Mouse (Mus musculus): ENCODE results near the gene Gm21974. TPM values are rescaled to one million over a fixed set of nuclear protein-coding genes. Genes with fewer than 3 reads are reported as not detected.
"Not testable (repeated sequence)": the region's sequence is repeated elsewhere in the genome, so short reads cannot be mapped to it uniquely, and the experiment has no call there.

Gm21974 gene
- polyA plus RNA-seq, 1 experiment from 2014 or later, result not detected

GRCm38 (mm10) chr7:127870136-127870821 is 25.0 kb downstream of the Gm21974 start:
- H3K36me3 ChIP-seq, result peaks cover 32% of the 10 kb centered on the region
- H3K9ac ChIP-seq, result no peak overlapping the region
- H3K27ac ChIP-seq (replicated peaks), result no peak overlapping the region
- WGBS, result 83% methylated on average over 5 of the region's 5 CpGs
- H3K4me2 ChIP-seq, result no peak overlapping the region
- no peaks in the 10 kb centered on the region for H3K9me3 ChIP-seq
- ATAC-seq (ENCODE audit: low FRiP score, low read depth), result no peak
- H3K4me1 ChIP-seq (replicated peaks), result peaks cover 34% of the 10 kb centered on the region
- no peaks in the 10 kb centered on the region for H3K27me3 ChIP-seq
- no peak overlapping the region for H3K4me3 ChIP-seq

DNA sequence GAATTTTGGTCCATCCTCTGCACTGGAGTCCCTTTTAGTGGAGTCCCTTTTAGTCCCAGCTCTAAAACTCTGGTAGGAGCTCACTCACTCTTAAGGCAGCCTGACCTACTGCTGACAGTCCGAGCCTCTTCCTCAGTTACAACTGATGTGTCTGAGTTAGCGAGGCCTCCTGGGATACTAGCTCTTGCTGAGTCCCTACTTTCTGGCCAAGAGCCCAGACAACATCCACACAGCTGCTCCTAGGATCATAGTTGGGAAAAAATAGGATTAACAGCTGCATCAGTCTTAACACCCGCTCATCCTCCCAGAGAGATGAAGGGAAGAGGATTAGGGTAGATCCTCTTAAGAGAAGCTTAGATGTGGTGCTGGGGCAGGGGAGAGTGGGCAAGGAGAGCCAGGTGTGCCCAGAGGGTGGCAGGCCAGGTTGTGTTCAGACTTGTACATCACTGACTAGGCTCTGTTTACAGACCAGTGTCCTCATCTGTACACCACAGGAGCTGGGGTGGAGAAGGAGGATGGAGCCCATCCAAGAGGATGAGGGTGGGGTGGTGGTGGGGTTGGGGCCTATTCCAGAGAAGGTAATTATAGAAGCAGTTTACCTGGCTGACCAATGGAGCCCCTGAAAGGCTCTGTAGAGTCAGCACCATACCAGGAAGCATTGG is 26.0 kb downstream of the Gm21974 start:
- 0 out of 2 replicates have a peak overlapping the region, but pooled peaks have one; percentile 8 for H3K27ac ChIP-seq (replicated peaks)
- H3K9ac ChIP-seq, result no peak overlapping the region
- H3K27me3 ChIP-seq, result no peaks in the 10 kb centered on the region
- H3K4me1 ChIP-seq (replicated peaks), result peaks cover 29% of the 10 kb centered on the region
- no peak overlapping the region for H3K4me2 ChIP-seq
- WGBS, result 64% methylated on average over 3 of the region's 3 CpGs
- peaks cover 37% of the 10 kb centered on the region for H3K36me3 ChIP-seq
- H3K4me3 ChIP-seq, result no peak overlapping the region
- H3K9me3 ChIP-seq, result no peaks in the 10 kb centered on the region
- ATAC-seq (ENCODE audit: low FRiP score, low read depth), result no peak

DNA sequence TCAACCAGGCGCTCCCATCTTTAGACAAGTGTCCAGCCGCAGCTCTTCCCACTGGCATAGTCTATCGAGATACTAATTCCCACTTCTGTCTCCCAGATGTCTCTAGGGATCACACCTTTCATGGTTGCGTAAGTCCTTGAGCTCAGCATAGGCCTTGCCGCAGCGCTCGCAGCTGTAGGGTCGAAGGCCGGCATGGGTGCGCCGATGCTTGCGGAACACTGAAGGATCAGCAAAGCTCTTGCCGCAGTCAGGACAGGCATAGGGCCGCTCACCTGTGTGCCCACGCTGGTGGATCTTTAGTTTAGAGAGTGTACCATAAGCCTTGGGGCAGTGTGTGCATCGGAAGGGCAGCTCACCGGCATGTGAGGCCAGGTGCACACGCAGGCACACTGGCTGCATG is 27.6 kb downstream of the Gm21974 start:
- Histone ChIP-seq H3K9me3 (no peaks in the 10 kb centered on the region), H3K4me3 (no peak overlapping the region), H3K4me1 (replicated peaks) (peaks cover 13% of the 10 kb centered on the region), H3K9ac (no peak overlapping the region), H3K27me3 (no peaks in the 10 kb centered on the region), H3K27ac (replicated peaks) (no peak overlapping the region), H3K36me3 (peaks cover 38% of the 10 kb centered on the region), H3K4me2 (no peak overlapping the region)
- no peak for ATAC-seq (ENCODE audit: low FRiP score, low read depth)
- 97% methylated on average over 18 of the region's 18 CpGs for WGBS

- 95% methylated on average over 12 of the region's 12 CpGs for WGBS
- Histone ChIP-seq H3K27me3 (no peaks in the 10 kb centered on the region), H3K4me3 (no peak overlapping the region), H3K9me3 (no peaks in the 10 kb centered on the region), H3K4me2 (no peak overlapping the region), H3K4me1 (replicated peaks) (peaks cover 13% of the 10 kb centered on the region), H3K27ac (replicated peaks) (no peak overlapping the region), H3K36me3 (peaks cover 41% of the 10 kb centered on the region), H3K9ac (no peak overlapping the region)
- ATAC-seq (ENCODE audit: low FRiP score, low read depth), result 0 out of 2 replicates have a peak, but pooled peaks have one; percentile 51
Observed at GRCm38 (mm10) chr7:127866434-127866833, 28.8 kb downstream of the Gm21974 start.

- Histone ChIP-seq H3K4me3 (no peak overlapping the region), H3K27me3 (no peaks in the 10 kb centered on the region), H3K4me1 (replicated peaks) (no peaks in the 10 kb centered on the region), H3K9ac (no peak overlapping the region), H3K9me3 (no peaks in the 10 kb centered on the region), H3K27ac (replicated peaks) (no peak overlapping the region), H3K36me3 (0 out of 2 replicates have a peak, but pooled peaks cover 3% of the 10 kb centered on the region), H3K4me2 (no peak overlapping the region)
- ATAC-seq (ENCODE audit: low FRiP score, low read depth), result no peak
- 94% methylated on average over 6 of the region's 6 CpGs for WGBS
Observed at GRCm38 (mm10) chr7:127858258-127858657, 37.0 kb downstream of the Gm21974 start.

GRCm38 (mm10) chr7:127850906-127851305 is 44.3 kb downstream of the Gm21974 start:
- WGBS, result 74% methylated on average over 5 of the region's 5 CpGs
- Histone ChIP-seq H3K9me3 (no peaks in the 10 kb centered on the region), H3K27ac (replicated peaks) (no peak overlapping the region), H3K4me3 (no peak overlapping the region), H3K9ac (no peak overlapping the region), H3K27me3 (no peaks in the 10 kb centered on the region), H3K4me2 (no peak overlapping the region), H3K36me3 (no peaks in the 10 kb centered on the region), H3K4me1 (replicated peaks) (no peaks in the 10 kb centered on the region)
- ATAC-seq (ENCODE audit: low FRiP score, low read depth), result no peak

GRCm38 (mm10) chr7:127849973-127850875 is 45.0 kb downstream of the Gm21974 start:
- Histone ChIP-seq H3K27ac (replicated peaks) (no peak overlapping the region), H3K4me3 (no peak overlapping the region), H3K36me3 (no peaks in the 10 kb centered on the region), H3K27me3 (no peaks in the 10 kb centered on the region), H3K4me1 (replicated peaks) (no peaks in the 10 kb centered on the region), H3K9me3 (no peaks in the 10 kb centered on the region), H3K9ac (no peak overlapping the region), H3K4me2 (no peak overlapping the region)
- no peak for ATAC-seq (ENCODE audit: low FRiP score, low read depth)
- 85% methylated on average over 6 of the region's 6 CpGs for WGBS

- Histone ChIP-seq H3K4me3 (peak overlapping the region; percentile 82), H3K36me3 (no peaks in the 10 kb centered on the region), H3K9ac (peak overlapping the region; percentile 60), H3K4me1 (replicated peaks) (peaks cover 18% of the 10 kb centered on the region), H3K9me3 (no peaks in the 10 kb centered on the region), H3K27ac (replicated peaks) (peak overlapping the region; percentile 95), H3K4me2 (peak overlapping the region; percentile 99), H3K27me3 (no peaks in the 10 kb centered on the region)
- ATAC-seq (ENCODE audit: low FRiP score, low read depth), result peak; percentile 64
- under 1% methylated on average over 40 of the region's 40 CpGs for WGBS
Observed at GRCm38 (mm10) chr7:127842001-127842718, 53.1 kb downstream of the Gm21974 start.

DNA sequence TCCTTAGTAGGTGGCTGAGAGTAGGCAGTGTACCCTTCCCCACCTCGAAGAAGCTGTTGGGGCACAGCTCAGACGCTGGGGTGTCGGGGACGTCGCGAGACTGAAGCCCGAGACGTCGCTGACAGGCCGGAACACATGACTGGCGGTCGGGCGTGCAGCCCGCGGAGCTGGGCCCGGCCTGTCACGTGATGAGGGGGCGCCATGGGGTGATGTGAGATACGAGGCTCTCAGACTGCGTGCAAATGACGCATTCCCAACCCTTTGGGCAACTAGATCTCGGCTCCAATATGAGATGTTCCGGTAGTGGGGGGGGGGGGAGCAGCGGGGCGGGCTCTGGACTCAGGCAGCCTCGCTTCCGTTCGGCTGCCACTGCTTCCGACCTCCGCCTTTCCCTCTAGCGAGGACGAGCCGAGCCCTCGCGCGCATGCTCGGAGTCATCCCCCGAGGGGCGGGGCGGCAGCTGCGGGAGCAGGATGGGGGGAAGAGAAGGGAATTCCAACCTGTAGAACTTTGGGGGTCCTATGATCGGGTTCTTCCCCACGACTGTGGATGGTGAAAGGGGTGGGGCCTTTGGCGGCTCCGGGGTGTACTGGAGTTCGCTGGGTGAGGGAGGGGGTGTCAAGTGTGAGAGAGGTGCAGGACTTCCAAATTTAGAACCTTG is 53.8 kb downstream of the Gm21974 start:
- ATAC-seq (ENCODE audit: low FRiP score, low read depth), result peak; percentile 97
- H3K4me3 ChIP-seq, result peak overlapping the region; percentile 82
- H3K27me3 ChIP-seq, result no peaks in the 10 kb centered on the region
- H3K27ac ChIP-seq (replicated peaks), result peak overlapping the region; percentile 95
- H3K4me2 ChIP-seq, result peak overlapping the region; percentile 99
- no peaks in the 10 kb centered on the region for H3K36me3 ChIP-seq
- H3K9ac ChIP-seq, result peak overlapping the region; percentile 60
- H3K4me1 ChIP-seq (replicated peaks), result peaks cover 18% of the 10 kb centered on the region
- WGBS, result under 1% methylated on average over 46 of the region's 46 CpGs
- H3K9me3 ChIP-seq, result no peaks in the 10 kb centered on the region

GRCm38 (mm10) chr7:127840886-127841285 is 54.4 kb downstream of the Gm21974 start:
- peak; percentile 12 for ATAC-seq (ENCODE audit: low FRiP score, low read depth)
- H3K9me3 ChIP-seq, result no peaks in the 10 kb centered on the region
- peak overlapping the region; percentile 82 for H3K4me3 ChIP-seq
- H3K27me3 ChIP-seq, result no peaks in the 10 kb centered on the region
- no peaks in the 10 kb centered on the region for H3K36me3 ChIP-seq
- H3K4me1 ChIP-seq (replicated peaks), result peaks cover 18% of the 10 kb centered on the region
- peak overlapping the region; percentile 60 for H3K9ac ChIP-seq
- peak overlapping the region; percentile 95 for H3K27ac ChIP-seq (replicated peaks)
- H3K4me2 ChIP-seq, result peak overlapping the region; percentile 99
- 3% methylated on average over 15 of the region's 15 CpGs for WGBS

GRCm38 (mm10) chr7:127840031-127840430 is 55.2 kb downstream of the Gm21974 start:
- H3K27me3 ChIP-seq; H3K9me3 ChIP-seq; ATAC-seq (ENCODE audit: low FRiP score, low read depth); H3K9ac ChIP-seq; H3K4me3 ChIP-seq; H3K36me3 ChIP-seq: not testable (repeated sequence)
- WGBS, result 81% methylated on average over 2 of the region's 2 CpGs
- H3K27ac ChIP-seq (replicated peaks), result peak overlapping the region; percentile 95; the same call in 1 of the 2 replicates
- H3K4me2 ChIP-seq, result peak overlapping the region; percentile 99; the same call in 1 of the 2 replicates
- H3K4me1 ChIP-seq (replicated peaks), result peaks cover 18% of the 10 kb centered on the region
